Mouse (Mus musculus) lung, adult 2 months (tissue): ENCODE measurements around the gene Arntl2. TPM values are rescaled to one million over a fixed set of nuclear protein-coding genes. Genes with fewer than 3 reads are reported as not detected.

ENCODE experiments used
- DNase-seq: peaks from one replicate; pipeline ENCODE4 v3.0.0; 2022
- H3K4me1 ChIP-seq: fragments of 200-500 bp; 2 replicates; pipeline ENCODE4 v1.6.1; 2011; ENCODE audit warnings: low read length; ENCODE audit not compliant: control insufficient read depth, insufficient read depth
- H3K4me3 ChIP-seq: fragments of 200-500 bp; replicated peaks from 2 replicates; pipeline ENCODE3; 2011; ENCODE audit warnings: low read depth, mild to moderate bottlenecking, control low read depth, low read length; ENCODE audit errors: extremely low read depth
- CTCF ChIP-seq: fragments of 200-500 bp; IDR thresholded peaks from 2 replicates; pipeline ENCODE4 v1.5.1; 2011; ENCODE audit warnings: mild to moderate bottlenecking, low read length, control low read depth; ENCODE audit not compliant: insufficient read depth
- POLR2A ChIP-seq: fragments of 200-500 bp; IDR thresholded peaks from 2 replicates; pipeline ENCODE4 v1.6.1; 2011; ENCODE audit warnings: low read depth, mild to moderate bottlenecking, control low read depth, low read length, borderline replicate concordance; ENCODE audit errors: extremely low read depth
- WGBS: fragments of 180-500 bp; shearing (Covaris S2); methylation state at CpG from one replicate; pipeline ENCODE4 v1.1.7; 2018; 5-methylcytosine and 5-hydroxymethylcytosine counted together
- polyA plus RNA-seq: library from polyadenylated mRNA; depleted of rRNA; stranded (reverse); fragments of >200 nt; gene quantifications from 2 replicates; pipeline ENCODE4 v1.2.3, GENCODE M21; 2012

Arntl2 gene
- polyA plus RNA-seq, 1 experiment = 3.1 TPM

DNA sequence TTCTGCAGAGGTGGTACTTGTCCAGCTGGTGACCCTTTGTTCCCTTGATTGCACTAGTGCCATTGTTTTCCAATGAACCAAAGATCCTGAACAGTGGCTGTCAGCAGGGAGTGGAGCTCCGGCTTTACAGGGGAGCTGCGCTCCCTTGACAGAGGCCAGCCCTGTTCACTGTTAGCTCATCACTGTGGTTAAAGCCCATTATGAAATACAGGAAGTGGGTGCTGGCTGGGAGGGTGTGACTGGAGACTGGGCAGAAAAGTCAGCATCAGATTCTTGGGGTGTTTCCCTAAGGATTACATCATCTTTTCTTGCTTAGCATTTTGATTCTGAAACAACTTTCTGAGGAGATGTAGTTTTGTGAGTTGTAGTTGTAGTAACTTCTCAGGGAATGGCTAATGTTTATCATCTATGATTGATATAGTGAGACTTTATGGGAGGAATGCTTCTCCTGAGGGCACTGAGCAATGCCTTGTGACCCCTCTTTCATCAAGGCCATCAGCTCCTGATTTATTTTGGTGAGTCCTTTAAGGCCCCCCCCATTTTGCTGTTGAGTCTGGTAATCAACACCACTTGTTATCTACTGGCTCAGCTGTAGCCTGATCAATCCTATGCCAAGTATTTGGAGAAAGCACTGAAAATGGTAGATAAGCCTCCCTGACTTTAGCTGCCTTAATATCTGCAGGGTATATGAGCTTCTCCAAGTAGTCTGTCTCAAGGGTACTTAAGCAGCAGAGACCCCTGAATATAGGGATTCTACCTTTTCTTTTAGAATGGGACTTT, 19.1 kb upstream of the Arntl2 start:
- Histone ChIP-seq H3K4me3 (no peak overlapping the region), H3K4me1 (no peaks in the 10 kb centered on the region)
- TF ChIP-seq POLR2A (no peak), CTCF (no peak)
- DNase-seq = peak; percentile 13
- WGBS = 12% methylated on average over 2 of the region's 2 CpGs

DNA sequence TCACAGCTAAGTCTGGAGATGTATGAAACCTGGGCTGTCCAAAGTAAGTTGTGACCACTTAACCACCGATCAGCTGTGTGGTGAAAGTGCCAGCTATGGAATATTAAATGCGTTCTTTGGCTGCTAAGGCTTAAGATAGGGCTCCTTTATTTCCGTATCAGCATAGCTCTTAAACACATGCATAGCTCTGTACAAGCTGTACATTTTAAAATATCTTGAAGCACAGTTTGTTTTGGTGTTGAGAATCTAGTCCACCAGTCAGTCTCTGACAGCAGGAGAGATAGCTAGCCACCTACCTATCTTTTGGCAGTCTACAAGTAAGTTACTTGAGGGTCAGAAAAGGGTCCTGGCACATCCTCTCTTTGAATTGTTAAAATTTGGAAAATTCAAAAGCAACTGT, 17.8 kb upstream of the Arntl2 start:
- WGBS = 77% methylated on average over 3 of the region's 3 CpGs
- Histone ChIP-seq H3K4me1 (no peaks in the 10 kb centered on the region), H3K4me3 (no peak overlapping the region)
- TF ChIP-seq POLR2A = no peak
- no peak for TF ChIP-seq CTCF
- DNase-seq = no peak

DNA sequence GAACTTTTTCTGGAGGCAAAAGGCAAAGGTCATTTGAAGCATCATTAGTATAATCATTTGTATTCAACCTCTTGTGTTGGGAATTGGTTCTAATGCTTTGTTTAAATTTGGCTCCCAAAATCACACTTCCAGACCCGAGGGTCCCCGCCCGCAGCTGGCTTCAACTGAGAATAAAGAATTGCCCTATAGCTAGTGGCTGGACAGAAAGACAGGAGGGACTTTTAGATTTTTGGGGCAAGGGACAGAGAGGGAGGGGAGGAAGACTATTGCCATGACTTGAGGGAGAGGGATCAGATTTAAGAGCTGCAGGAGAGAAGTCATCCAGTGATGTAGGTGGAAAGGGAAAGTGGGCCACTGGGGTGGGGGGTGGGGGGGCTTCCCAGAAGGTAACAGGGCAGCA, 14.3 kb upstream of the Arntl2 start:
- DNase-seq = no peak
- Histone ChIP-seq H3K4me3 (no peak overlapping the region), H3K4me1 (no peaks in the 10 kb centered on the region)
- TF ChIP-seq CTCF = no peak
- no peak for TF ChIP-seq POLR2A
- WGBS = 80% methylated on average over 3 of the region's 3 CpGs

DNA sequence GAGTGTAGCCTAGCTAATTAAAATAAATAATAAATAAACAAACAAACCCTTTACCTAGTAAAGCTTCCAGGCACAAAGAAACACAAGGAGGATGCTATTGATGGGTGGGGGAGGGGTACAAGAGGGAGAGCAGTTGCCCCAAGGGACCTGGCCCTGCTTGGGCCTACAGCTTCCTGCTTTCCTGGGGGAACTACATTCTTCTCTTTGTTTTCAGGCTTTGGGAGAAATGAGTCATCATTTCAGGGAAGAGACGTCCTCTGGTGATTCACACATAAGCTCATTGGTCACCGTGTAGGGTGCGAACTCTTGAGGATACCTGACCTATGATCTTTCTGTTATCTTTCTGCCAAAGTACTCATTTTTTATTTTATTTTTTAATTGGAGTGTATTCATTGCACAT, 2.3 kb upstream of the Arntl2 start:
- no peaks in the 10 kb centered on the region for H3K4me1 ChIP-seq
- TF ChIP-seq POLR2A (no peak), CTCF (no peak)
- WGBS = 48% methylated on average over 3 of the region's 3 CpGs

DNA sequence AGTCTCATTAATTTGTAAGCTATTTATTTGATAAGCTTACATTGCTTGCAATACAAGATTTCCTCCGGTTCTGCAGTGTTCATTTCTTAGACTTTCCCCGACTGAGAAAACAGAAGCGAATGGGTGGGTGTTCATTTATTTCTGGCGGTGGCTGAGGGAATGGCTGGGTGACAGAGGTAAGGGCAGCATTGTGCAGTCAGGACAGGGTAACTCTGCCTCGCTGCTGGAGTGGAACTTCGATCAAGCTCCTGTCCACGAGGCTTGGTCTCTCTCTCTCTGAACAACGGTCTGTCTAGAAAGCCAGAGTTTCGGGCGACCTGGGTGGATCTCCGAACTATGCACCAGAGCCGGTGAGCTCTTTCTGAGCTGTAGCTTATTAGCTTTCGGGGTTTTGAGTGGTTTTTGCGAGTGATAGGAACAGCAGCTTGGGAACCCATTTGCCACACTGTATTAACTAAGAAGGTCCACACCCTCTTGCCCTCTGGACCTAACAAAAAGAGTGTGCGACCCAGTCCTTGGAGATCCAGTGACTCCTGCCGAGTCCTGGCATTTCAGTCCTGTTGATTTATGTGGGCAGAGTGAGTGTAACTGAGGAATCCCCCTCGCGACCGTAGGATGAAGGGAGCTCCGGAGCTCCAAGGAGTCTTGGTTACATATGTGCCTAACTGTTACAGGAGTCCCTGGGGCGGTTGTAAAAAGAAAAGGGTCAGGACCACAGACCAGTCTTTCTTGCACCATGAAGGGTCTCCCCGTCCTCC, 510 bp upstream of the Arntl2 start:
- no peak for TF ChIP-seq POLR2A
- no peak for TF ChIP-seq CTCF

More for the DNA sequence above, 2.3 kb upstream of the Arntl2 start:
- H3K4me3 ChIP-seq = no peak overlapping the region
- no peak for DNase-seq

DNA sequence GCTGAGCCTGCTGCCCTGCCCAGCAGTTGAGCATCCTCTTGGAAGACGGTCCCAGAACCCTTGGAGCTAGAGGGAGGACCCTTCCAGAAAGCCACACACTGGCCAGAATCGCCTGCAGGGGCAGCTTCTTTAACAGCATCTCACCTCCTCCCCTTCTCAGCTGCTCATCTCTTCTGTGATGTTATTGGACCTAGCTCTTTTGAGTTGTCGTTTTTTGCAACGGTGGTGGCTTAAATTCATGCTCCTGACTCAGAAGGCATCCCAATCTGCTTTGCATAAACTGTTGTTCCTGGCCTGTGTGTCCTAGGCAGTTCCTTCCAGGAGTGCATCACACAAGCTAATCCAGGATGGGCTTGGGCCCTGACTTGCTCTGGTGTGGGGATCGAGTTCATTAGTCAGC, 1.6 kb downstream of the Arntl2 start:
- DNase-seq = no peak
- H3K4me3 ChIP-seq = no peak overlapping the region
- TF ChIP-seq CTCF = no peak
- WGBS = 77% methylated on average over 5 of the region's 5 CpGs
- no peaks in the 10 kb centered on the region for H3K4me1 ChIP-seq

More for the DNA sequence above, 510 bp upstream of the Arntl2 start:
- DNase-seq = no peak
- WGBS = 13% methylated on average over 22 of the region's 22 CpGs
- H3K4me1 ChIP-seq = no peaks in the 10 kb centered on the region
- peak overlapping the region; percentile 52 for H3K4me3 ChIP-seq

DNA sequence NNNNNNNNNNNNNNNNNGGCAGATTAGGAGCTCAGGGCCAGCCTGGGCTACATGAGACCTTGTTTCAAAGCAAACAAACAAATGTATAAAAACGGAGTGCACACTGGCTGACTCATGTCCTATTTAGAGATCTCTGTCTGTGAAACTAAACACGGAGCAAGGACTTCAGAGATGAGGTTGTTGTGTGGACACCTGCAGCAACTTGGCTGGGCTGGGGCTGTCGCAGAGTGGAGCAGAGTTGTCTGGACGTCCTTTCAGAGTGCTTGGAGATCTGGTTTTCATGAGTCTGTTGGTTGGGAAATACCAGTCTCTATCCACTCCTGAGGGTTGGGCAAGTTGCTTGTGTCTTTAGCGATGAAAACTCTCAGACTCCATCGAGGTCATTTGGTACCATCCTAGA, 14.1 kb downstream of the Arntl2 start:
- Histone ChIP-seq H3K4me1 (no peaks in the 10 kb centered on the region), H3K4me3 (no peak overlapping the region)
- 87% methylated on average over 6 of the region's 6 CpGs for WGBS
- TF ChIP-seq POLR2A (no peak), CTCF (no peak)
- no peak for DNase-seq

DNA sequence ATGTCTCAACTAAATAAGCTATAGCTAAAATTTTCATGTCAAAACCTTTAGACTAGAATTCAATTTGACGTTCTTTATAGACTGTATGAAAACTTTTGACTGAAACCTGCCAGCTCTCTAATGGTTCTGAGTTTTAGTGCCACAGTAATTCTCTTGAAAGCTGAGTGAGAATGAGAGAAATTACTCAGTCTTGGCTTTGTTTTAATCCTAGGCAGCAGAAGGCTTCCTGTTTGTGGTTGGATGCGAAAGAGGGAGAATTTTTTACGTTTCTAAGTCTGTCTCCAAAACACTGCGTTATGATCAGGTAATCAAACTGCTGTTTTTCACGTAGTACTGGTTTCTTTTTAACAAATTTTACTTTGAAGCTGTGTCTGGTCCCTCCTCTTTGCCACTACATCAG, 17.2 kb downstream of the Arntl2 start:
- DNase-seq = no peak
- TF ChIP-seq POLR2A = no peak
- no peak for TF ChIP-seq CTCF

DNA sequence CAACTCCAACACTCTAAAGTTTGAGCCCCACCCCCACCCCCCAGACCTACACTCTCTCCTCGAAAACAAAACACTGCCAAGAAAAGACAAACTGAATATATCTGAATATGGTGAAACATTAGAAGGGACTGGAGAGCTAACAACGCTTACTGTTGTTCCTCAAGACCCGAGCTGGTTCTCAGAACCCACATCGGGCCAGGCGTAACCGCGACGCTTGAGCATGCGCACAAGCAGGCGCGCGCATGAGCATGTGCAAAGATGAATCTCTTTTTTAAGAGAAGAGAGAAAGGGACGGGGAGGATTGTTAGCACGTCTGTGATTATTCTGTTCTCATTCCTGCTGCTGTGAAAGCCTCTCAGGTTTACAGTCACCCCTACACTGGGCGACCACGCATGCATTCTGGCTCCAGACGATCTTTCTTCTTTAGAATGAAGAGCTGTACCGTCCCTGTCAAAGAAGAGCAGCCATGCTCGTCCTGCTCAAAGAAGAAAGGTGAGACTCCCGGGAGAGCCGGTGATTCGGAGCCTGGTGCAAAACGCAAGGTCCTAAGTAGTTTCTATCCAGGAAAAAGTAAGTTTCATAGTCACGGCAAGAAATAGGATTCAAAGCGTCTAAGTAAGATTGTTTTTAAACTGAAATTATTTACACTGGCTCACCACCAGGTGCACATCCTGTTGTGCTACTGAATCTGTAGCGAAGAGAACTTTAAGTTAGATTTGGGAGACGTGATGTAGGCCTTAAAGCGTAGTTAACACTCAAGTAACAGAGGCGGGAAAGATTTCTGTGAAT, 24.5 kb downstream of the Arntl2 start:
- no peak for DNase-seq
- 85% methylated on average over 29 of the region's 29 CpGs for WGBS
- H3K4me3 ChIP-seq = no peak overlapping the region
- no peak for TF ChIP-seq CTCF
- no peak for TF ChIP-seq POLR2A
- H3K4me1 ChIP-seq = no peaks in the 10 kb centered on the region

More for the DNA sequence above, 17.2 kb downstream of the Arntl2 start:
- Histone ChIP-seq H3K4me1 (no peaks in the 10 kb centered on the region), H3K4me3 (no peak overlapping the region)
- 76% methylated on average over 5 of the region's 5 CpGs for WGBS
